Mouse (Mus musculus) testis, adult 2 months (tissue): ENCODE measurements around the gene Dgka.

ENCODE experiments used
- CTCF ChIP-seq: fragments of 200-500 bp; IDR thresholded peaks from 2 replicates; pipeline ENCODE4 v1.5.1; 2012; ENCODE audit warnings: low read depth, mild to moderate bottlenecking, inconsistent platforms, low read length, moderate library complexity; ENCODE audit not compliant: control insufficient read depth, insufficient read depth, insufficient replicate concordance
- POLR2A ChIP-seq: fragments of 200-500 bp; IDR thresholded peaks from 2 replicates; pipeline ENCODE4 v1.6.1; 2012; ENCODE audit warnings: low read depth, mild to moderate bottlenecking, inconsistent platforms, low read length, moderate library complexity; ENCODE audit not compliant: control insufficient read depth

DNA sequence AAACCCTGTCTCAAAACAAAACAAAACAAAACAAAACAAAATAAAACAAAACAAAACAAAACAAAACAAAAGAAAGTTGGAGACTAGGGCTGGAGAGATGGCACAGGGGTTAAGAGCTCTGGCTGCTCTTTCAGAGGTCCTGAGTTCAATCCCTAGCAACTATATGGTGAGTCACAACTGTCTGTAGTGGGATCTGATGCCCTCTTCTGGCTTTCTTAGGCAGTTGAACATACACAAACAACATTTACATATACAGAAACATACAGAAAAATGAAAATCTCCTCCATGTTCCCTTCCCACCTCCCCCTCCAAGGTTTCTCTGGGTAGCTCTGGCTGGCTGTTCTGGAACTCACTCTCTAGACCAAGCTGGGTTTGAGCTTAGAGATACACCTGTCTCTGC, 47.4 kb upstream of the Dgka start:
- TF ChIP-seq CTCF (no peak), POLR2A (no peak)
